Mouse (Mus musculus) heart, embryonic 14.5 days (tissue): ENCODE results near the gene Wdr63. TPM values are rescaled to one million over a fixed set of nuclear protein-coding genes. Genes with fewer than 3 reads are reported as not detected.

Source experiments
- ATAC-seq: fragments of 200-750 bp; cut with Nextera tagmentation; 2 replicates; pipeline ENCODE4 v1.8.0; 2017; ENCODE audit warnings: low read depth, moderate TSS enrichment; ENCODE audit not compliant: insufficient number of reproducible peaks, insufficient read depth, low FRiP score
- H3K27ac ChIP-seq, 2 experiments: fragments of 200-500 bp in 1 of 2; fragments of 300-500 bp in 1 of 2; sonication (generic) in 1 of 2; replicated peaks in 1 of 2; 2 replicates each; pipeline ENCODE4 v1.5.1; 2012 to 2014; ENCODE audit warnings: low read depth in 2 of 2, low read length in 2 of 2, control low read depth in 1 of 2, mild to moderate bottlenecking in 1 of 2, mixed read lengths in 1 of 2; ENCODE audit not compliant: control insufficient read depth in 1 of 2, insufficient read depth in 1 of 2
- H3K27me3 ChIP-seq: fragments of 300-500 bp; sonication (generic); 2 replicates; pipeline ENCODE4 v1.6.1; 2014; ENCODE audit warnings: mild to moderate bottlenecking, low read length, control low read depth; ENCODE audit not compliant: control insufficient read depth, insufficient read depth
- H3K36me3 ChIP-seq: fragments of 300-500 bp; sonication (generic); 2 replicates; pipeline ENCODE4 v1.6.1; 2014; ENCODE audit warnings: mild to moderate bottlenecking, control low read depth, low read length, mixed read lengths; ENCODE audit not compliant: control insufficient read depth, insufficient read depth
- H3K4me1 ChIP-seq, 2 experiments: fragments of 200-500 bp in 1 of 2; fragments of 300-500 bp in 1 of 2; sonication (generic) in 1 of 2; 2 replicates each; pipeline ENCODE4 v1.6.1; 2012 to 2014; ENCODE audit warnings: low read length in 2 of 2, control low read depth in 1 of 2, mixed read lengths in 1 of 2; ENCODE audit not compliant: control insufficient read depth in 2 of 2, insufficient read depth in 2 of 2
- H3K4me2 ChIP-seq: fragments of 300-500 bp; sonication (generic); 2 replicates; pipeline ENCODE4 v1.6.1; 2014; ENCODE audit warnings: mild to moderate bottlenecking, low read length
- H3K4me3 ChIP-seq, 2 experiments: fragments of 200-500 bp in 1 of 2; fragments of 300-500 bp in 1 of 2; sonication (generic) in 1 of 2; 2 replicates each; pipeline ENCODE4 v1.5.1; 2012 to 2014; ENCODE audit warnings: low read length in 2 of 2, mild to moderate bottlenecking in 2 of 2, control low read depth in 1 of 2, low read depth in 1 of 2, moderate library complexity in 1 of 2; ENCODE audit not compliant: control insufficient read depth in 1 of 2, insufficient read depth in 1 of 2
- H3K9ac ChIP-seq: fragments of 300-500 bp; sonication (generic); 2 replicates; pipeline ENCODE4 v1.6.1; 2014; ENCODE audit warnings: mild to moderate bottlenecking, low read length
- H3K9me3 ChIP-seq: fragments of 300-500 bp; sonication (generic); 2 replicates; pipeline ENCODE4 v1.6.1; 2016; ENCODE audit warnings: low read length, control low read depth; ENCODE audit not compliant: control insufficient read depth
- WGBS: fragments of 180-500 bp; shearing (Covaris S2); extraction: QIAGEN DNeasy Blood & Tissue Kit; methylation state at CpG from one replicate; pipeline ENCODE4 v1.1.7; 2014; 5-methylcytosine and 5-hydroxymethylcytosine counted together
- polyA plus RNA-seq: library from polyadenylated mRNA; unstranded; fragments of >200 nt; fragmentation: Nextera tagmentation; extraction: Ambion mirVana; gene quantifications from 2 replicates; pipeline ENCODE4 v1.2.1, GENCODE M21; 2014

Wdr63 gene
- polyA plus RNA-seq, 1 experiment from 2014 or later, result not detected

GRCm38 (mm10) chr3:145992796-145993195 is 115.1 kb downstream of the Wdr63 start:
- Histone ChIP-seq H3K27ac (peak overlapping the region in 1 of 2 experiments; percentile 24; a peak in 1 of 4 replicates), H3K4me3 (peak overlapping the region in 1 of 2 experiments; percentile 57; a peak in 1 of 4 replicates), H3K27me3 (no peaks in the 10 kb centered on the region), H3K9ac (peak overlapping the region; percentile 18; the same call in 1 of the 2 replicates), H3K9me3 (no peaks in the 10 kb centered on the region), H3K4me2 (peak overlapping the region; percentile 81), H3K36me3 (peaks cover 18% of the 10 kb centered on the region; the same call in 1 of the 2 replicates), H3K4me1 (peaks cover 15 to 24% of the 10 kb centered on the region in 2 experiments)
- WGBS, result 49% methylated on average over 10 of the region's 10 CpGs
- no peak for ATAC-seq

DNA sequence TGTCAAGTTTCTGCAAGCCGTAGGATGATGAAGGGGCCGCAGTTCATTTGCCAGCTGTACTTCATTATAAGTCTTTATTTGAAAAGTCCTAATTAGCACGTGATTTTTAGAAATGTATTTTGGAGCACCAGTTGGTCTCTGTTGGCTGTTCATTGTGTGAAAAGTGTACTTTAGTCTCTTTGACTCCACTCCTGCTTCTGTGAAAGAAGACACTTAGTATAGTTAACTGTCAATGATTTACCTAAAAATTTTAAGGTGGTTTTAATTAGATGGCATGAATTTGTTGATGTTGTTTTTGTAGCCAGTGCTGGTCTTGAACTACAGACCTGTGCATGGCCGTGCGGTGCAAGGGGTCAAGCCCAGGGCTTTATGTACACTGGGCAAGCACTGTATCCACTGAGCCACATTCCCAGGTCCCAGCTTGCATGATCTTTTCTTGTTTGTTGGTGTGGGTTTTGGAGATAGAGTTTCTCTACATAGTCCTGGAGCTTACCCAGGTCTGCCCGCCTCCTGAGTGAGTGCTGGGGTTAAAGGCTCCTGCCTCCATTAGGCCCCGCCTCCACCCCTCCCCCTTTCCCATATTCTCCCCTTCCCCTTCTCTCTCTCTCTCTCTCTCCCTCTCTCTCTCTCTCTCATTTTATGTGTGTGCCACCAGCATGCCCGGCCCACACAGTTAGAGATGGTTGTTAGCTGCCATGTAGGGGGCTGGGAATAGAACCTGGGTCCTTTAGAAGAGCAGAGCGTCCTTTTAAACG is 115.8 kb downstream of the Wdr63 start:
- Histone ChIP-seq H3K36me3 (peaks cover 14% of the 10 kb centered on the region; the same call in 1 of the 2 replicates), H3K9me3 (no peaks in the 10 kb centered on the region), H3K4me1 (peaks cover 15 to 24% of the 10 kb centered on the region in 2 experiments), H3K4me3 (peak overlapping the region in 1 of 2 experiments; percentile 57; a peak in 1 of 4 replicates), H3K4me2 (peak overlapping the region; percentile 81), H3K9ac (peak overlapping the region; percentile 64), H3K27ac (peak overlapping the region; percentile 2 to 24; a peak in 1 of 4 replicates), H3K27me3 (no peaks in the 10 kb centered on the region)
- 70% methylated on average over 10 of the region's 10 CpGs for WGBS
- no peak for ATAC-seq

DNA sequence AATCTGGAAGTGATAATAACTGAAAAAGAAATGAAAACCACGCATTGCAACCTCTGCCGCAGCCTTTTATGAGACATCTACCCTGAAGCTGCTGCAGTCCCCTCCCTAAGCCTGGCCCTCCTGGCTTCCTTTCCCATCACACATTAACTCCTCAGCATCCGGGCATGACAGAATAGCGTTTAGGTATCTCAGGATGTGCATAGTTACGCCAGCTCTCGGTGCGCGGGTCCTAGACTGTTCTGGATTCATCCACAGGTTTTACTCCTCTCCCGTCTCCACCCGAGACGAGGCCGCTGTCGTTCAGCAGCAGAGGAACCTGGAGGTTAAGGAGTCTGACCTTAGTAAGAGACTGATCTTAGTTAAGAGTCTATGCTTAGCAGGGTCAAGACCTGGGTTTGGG is 116.8 kb downstream of the Wdr63 start:
- ATAC-seq, result no peak
- H3K9me3 ChIP-seq, result no peaks in the 10 kb centered on the region
- WGBS, result 54% methylated on average over 13 of the region's 13 CpGs
- H3K27me3 ChIP-seq, result no peaks in the 10 kb centered on the region
- H3K4me2 ChIP-seq, result peak overlapping the region; percentile 81
- peaks cover 11% of the 10 kb centered on the region; the same call in 1 of the 2 replicates for H3K36me3 ChIP-seq
- peak overlapping the region; percentile 53 to 57 for H3K4me3 ChIP-seq
- 0 out of 4 replicates have a peak overlapping the region, but pooled peaks have one; percentile 23 to 26 for H3K27ac ChIP-seq
- H3K9ac ChIP-seq, result peak overlapping the region; percentile 64
- H3K4me1 ChIP-seq, result peaks cover 17 to 33% of the 10 kb centered on the region in 2 experiments

Other genes starting within 250 kb of the Wdr63 start
- gene Bcl10, start 185.3 kb downstream of the Wdr63 start, polyA plus RNA-seq, result 40.2 and 44.0 TPM in 2 replicates
- gene 2410004B18Rik, start 170.1 kb downstream of the Wdr63 start, polyA plus RNA-seq, result 36.9 and 43.1 TPM in 2 replicates
- 12.7 and 12.8 TPM in 2 replicates for gene Syde2, start 120.3 kb downstream of the Wdr63 start, polyA plus RNA-seq
- 0.97 and 0.98 TPM in 2 replicates for gene Mcoln3, start 9.3 kb upstream of the Wdr63 start, polyA plus RNA-seq
- 0.23 and 0.47 TPM in 2 replicates for gene Mcoln2, start 41.7 kb upstream of the Wdr63 start, polyA plus RNA-seq
- 46.3 and 51.9 TPM in 2 replicates for gene Lpar3, start 112.8 kb upstream of the Wdr63 start, polyA plus RNA-seq